Comparison of ENCODE assay signal across 28 mouse cellular contexts in genomic region chr8:81731332-81731731, GRCm38 (mm10).
"Had no signal": no experiment of that assay in that cellular context is flagged by ENCODE, and none has a peak within 500 bp of the region (broad histone marks: within the 10 kb centered on the region; RNA-seq: fewer than 3 reads in every experiment).

No protein-coding gene starts in this region.

- DNase-seq: cerebellum, adult 8-10 months; cerebellum, adult 9-10 months; cerebellum, adult 9-11 months; cerebellum, postnatal 10 days; cerebellum, postnatal 14 days; cerebellum, postnatal 25 days; cerebellum, postnatal 36 days; embryo, embryonic 11 days; forebrain, postnatal 0 days; gastrocnemius, adult 2 months; gastrocnemius, postnatal 10 days; gastrocnemius, postnatal 14 days; gastrocnemius, postnatal 25 days; gastrocnemius, postnatal 36 days; heart, adult 11 months; heart, adult 18-20 months; heart, adult 2 months had no signal

- H3K9ac ChIP-seq: embryonic facial prominence, embryonic 12.5 days; embryonic facial prominence, embryonic 13.5 days; embryonic facial prominence, embryonic 15.5 days; forebrain, embryonic 12.5 days; forebrain, embryonic 13.5 days; forebrain, embryonic 15.5 days; forebrain, postnatal 0 days had no signal

- H3K9me3 ChIP-seq: embryonic facial prominence, embryonic 10.5 days; embryonic facial prominence, embryonic 12.5 days; embryonic facial prominence, embryonic 13.5 days; embryonic facial prominence, embryonic 15.5 days; forebrain, embryonic 10.5 days; forebrain, embryonic 12.5 days; forebrain, embryonic 13.5 days; forebrain, embryonic 15.5 days had no signal

- H3K27me3 ChIP-seq: embryonic facial prominence, embryonic 12.5 days; embryonic facial prominence, embryonic 13.5 days; embryonic facial prominence, embryonic 15.5 days; forebrain, embryonic 12.5 days; forebrain, embryonic 13.5 days; forebrain, embryonic 15.5 days had no signal

- H3K4me1 ChIP-seq: embryonic facial prominence, embryonic 10.5 days; embryonic facial prominence, embryonic 12.5 days; embryonic facial prominence, embryonic 13.5 days; embryonic facial prominence, embryonic 15.5 days; forebrain, embryonic 10.5 days; forebrain, embryonic 12.5 days; forebrain, embryonic 13.5 days; forebrain, embryonic 15.5 days had no signal

- H3K4me3 ChIP-seq: embryonic facial prominence, embryonic 10.5 days; embryonic facial prominence, embryonic 12.5 days; embryonic facial prominence, embryonic 13.5 days; embryonic facial prominence, embryonic 15.5 days; erythroblast, embryonic 14.5 days; forebrain, embryonic 10.5 days; forebrain, embryonic 12.5 days; forebrain, embryonic 13.5 days; forebrain, embryonic 15.5 days; gastrocnemius, adult 2 months; heart, adult 2 months had no signal

- ATAC-seq: forebrain, embryonic 13.5 days; forebrain, embryonic 14.5 days; forebrain, embryonic 15.5 days; forebrain, embryonic 16.5 days; forebrain, postnatal 0 days had no signal

- H3K27ac ChIP-seq: embryonic facial prominence, embryonic 10.5 days; embryonic facial prominence, embryonic 12.5 days; embryonic facial prominence, embryonic 13.5 days; embryonic facial prominence, embryonic 15.5 days; forebrain, embryonic 10.5 days; forebrain, embryonic 12.5 days; forebrain, embryonic 13.5 days; forebrain, embryonic 15.5 days; gastrocnemius, adult 2 months; heart, adult 2 months had no signal

- H3K4me2 ChIP-seq: embryonic facial prominence, embryonic 12.5 days; embryonic facial prominence, embryonic 13.5 days; embryonic facial prominence, embryonic 15.5 days; forebrain, embryonic 12.5 days; forebrain, embryonic 13.5 days; forebrain, embryonic 15.5 days had no signal

- H3K36me3 ChIP-seq: embryonic facial prominence, embryonic 10.5 days; embryonic facial prominence, embryonic 12.5 days; embryonic facial prominence, embryonic 13.5 days; embryonic facial prominence, embryonic 15.5 days; forebrain, embryonic 10.5 days; forebrain, embryonic 12.5 days; forebrain, embryonic 15.5 days had no signal
